Comparison of ENCODE assay signal across 9 mouse cellular contexts in genomic region chr3:50300952-50301303, GRCm38 (mm10).
DNase-seq lines count a peak whose midpoint lies in the region; ATAC-seq and TF ChIP-seq lines count a peak whose summit lies in the region.
"Had no signal": no experiment of that assay in that cellular context is flagged by ENCODE, and none has a peak within 500 bp of the region (broad histone marks: within the 10 kb centered on the region; RNA-seq: fewer than 3 reads in every experiment).

No protein-coding gene starts in this region.

- H3K27ac ChIP-seq in layer of hippocampus, adult 2 months: no peak overlapping the region

- H3K9me3 ChIP-seq in E14TG2a.4 (ENCODE audit: low read length): no peaks in the 10 kb centered on the region
- H3K9me3 ChIP-seq: limb, embryonic 15.5 days had no signal

- no peaks in the 10 kb centered on the region for H3K4me1 ChIP-seq in E14TG2a.4 (replicated peaks; ENCODE audit: low read depth, low read length)

- H3K27me3 ChIP-seq in E14TG2a.4 (ENCODE audit: insufficient read depth, low read length): no peaks in the 10 kb centered on the region
- H3K27me3 ChIP-seq: limb, embryonic 15.5 days had no signal

- peak; percentile 79 for DNase-seq in NIH3T3 (ENCODE audit: low read depth)
- peak; percentile 82 to 84 for DNase-seq in cerebellum, postnatal 14 days
- peak; percentile 39 for DNase-seq in gastrocnemius, postnatal 10 days
- peak; percentile 72 to 78 for DNase-seq in layer of hippocampus, adult 2 months (ENCODE audit: low spot score in 2 of 2)
- peak; percentile 49 for DNase-seq in right cerebral cortex, postnatal 25 days

- peak; percentile 75 for TF ChIP-seq CTCF in E14TG2a.4 (conservative IDR thresholded peaks at IDR 0.05; ENCODE audit: low read length)
- TF ChIP-seq CTCF in layer of hippocampus, adult 2 months (conservative IDR thresholded peaks at IDR 0.05): peak; percentile 90

- ATAC-seq in megakaryocyte progenitor cell, adult 5-6 weeks (replicated peaks; ENCODE audit: poor library complexity): peak; percentile 85
- no peak for ATAC-seq in megakaryocyte-erythroid progenitor cell, adult 5-6 weeks (replicated peaks; ENCODE audit: low FRiP score, low TSS enrichment, poor library complexity, severe bottlenecking)

- H3K36me3 ChIP-seq in E14TG2a.4 (ENCODE audit: insufficient read depth, low read length): no peaks in the 10 kb centered on the region
- H3K36me3 ChIP-seq: limb, embryonic 15.5 days had no signal

- no peak overlapping the region for H3K4me3 ChIP-seq in E14TG2a.4 (replicated peaks; ENCODE audit: low read length)
- no peak overlapping the region for H3K4me3 ChIP-seq in layer of hippocampus, adult 2 months
- H3K4me3 ChIP-seq: limb, embryonic 15.5 days had no signal
